Mouse (Mus musculus): ENCODE data around the gene Pck2. TPM values are rescaled to one million over a fixed set of nuclear protein-coding genes. Genes with fewer than 3 reads are reported as not detected.
A peak's percentile ranks its signal among the peaks of the same experiment; 100 is the strongest.

Gene Pck2
- total and polyA plus RNA-seq, 3 experiments, result 9.0 to 13.3 (median 9.4) TPM

DNA sequence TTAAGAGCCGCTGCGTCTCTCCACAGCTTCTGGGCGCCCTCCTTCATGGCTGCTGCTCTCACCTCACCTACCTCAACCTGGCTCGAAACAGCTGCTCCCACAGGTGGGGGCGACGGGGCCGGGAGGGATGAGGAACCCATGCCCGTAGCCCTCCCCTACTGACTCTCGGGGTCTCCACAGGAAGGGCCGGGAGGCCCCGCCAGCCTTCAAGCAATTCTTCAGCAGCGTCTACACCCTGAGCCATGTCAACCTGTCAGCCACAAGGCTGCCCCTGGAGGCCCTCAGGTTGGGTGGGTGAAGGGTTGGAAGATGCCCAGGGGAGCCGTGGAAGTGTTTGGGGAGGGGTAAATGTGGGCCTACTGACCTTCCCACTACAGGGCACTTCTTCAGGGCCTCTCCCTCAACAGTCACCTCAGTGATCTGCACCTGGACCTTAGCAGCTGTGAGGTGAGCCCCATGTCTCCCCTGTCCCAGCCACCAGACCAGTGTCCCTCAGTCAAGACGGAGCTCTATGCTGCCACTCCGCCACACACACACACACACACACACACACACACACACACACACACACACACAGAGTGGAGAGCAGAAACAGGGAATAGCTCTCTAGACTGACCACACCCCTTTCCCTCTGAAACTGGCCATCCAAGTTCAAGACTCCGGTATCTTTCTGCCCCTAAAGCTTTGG, 43.2 kb upstream of the Pck2 start:
- Histone ChIP-seq H3K4me3 (no peak overlapping the region), H3K79me2 (replicated peaks; ENCODE audit: control insufficient read depth, insufficient read depth, low read length) (no peaks in the 10 kb centered on the region), H3K27ac (no peak overlapping the region), H3K27me3 (ENCODE audit: control insufficient read depth, insufficient read depth, low read length) (no peaks in the 10 kb centered on the region), H3K9ac (ENCODE audit: low read depth, low read length) (no peak overlapping the region), H3K36me3 (ENCODE audit: control insufficient read depth, insufficient read depth, low read length) (no peaks in the 10 kb centered on the region), H3K4me1 (ENCODE audit: control insufficient read depth, insufficient read depth, low read length) (no peaks in the 10 kb centered on the region; the same call in 1 of the 2 replicates)
- TF ChIP-seq POLR2A (IDR thresholded peaks at IDR 0.05; ENCODE audit: insufficient read depth, low read depth, low read length) (no peak), EP300 (IDR thresholded peaks at IDR 0.05; ENCODE audit: insufficient read depth, low read depth, low read length) (no peak), CTCF (IDR thresholded peaks at IDR 0.05) (no peak)
- 65% methylated on average over 16 of the region's 16 CpGs for WGBS
- no peak for DNase-seq
- intact Hi-C loops (cut with DNase I), result loop anchor here (1.0 to 5.0 kb wide), 3 partner anchors 40 to 105 kb away; partner anchors contain the start of gene Irf9

GRCm38 (mm10) chr14:55497449-55497821, 42.6 kb upstream of the Pck2 start:
- WGBS, result 35% methylated on average over 6 of the region's 6 CpGs
- TF ChIP-seq POLR2A (IDR thresholded peaks at IDR 0.05; ENCODE audit: insufficient read depth, low read depth, low read length) (no peak), EP300 (IDR thresholded peaks at IDR 0.05; ENCODE audit: insufficient read depth, low read depth, low read length) (0 out of 2 replicates have a peak, but pooled peaks have one; percentile 72), CTCF (IDR thresholded peaks at IDR 0.05) (peak; percentile 86)
- Histone ChIP-seq H3K36me3 (ENCODE audit: control insufficient read depth, insufficient read depth, low read length) (no peaks in the 10 kb centered on the region), H3K27me3 (ENCODE audit: control insufficient read depth, insufficient read depth, low read length) (no peaks in the 10 kb centered on the region), H3K4me3 (no peak overlapping the region), H3K79me2 (replicated peaks; ENCODE audit: control insufficient read depth, insufficient read depth, low read length) (no peaks in the 10 kb centered on the region), H3K9ac (ENCODE audit: low read depth, low read length) (0 out of 2 replicates have a peak overlapping the region, but pooled peaks have one; percentile 14), H3K27ac (no peak overlapping the region), H3K4me1 (ENCODE audit: control insufficient read depth, insufficient read depth, low read length) (no peaks in the 10 kb centered on the region; the same call in 1 of the 2 replicates)
- intact Hi-C loops (cut with DNase I), result loop anchor here (1.0 to 5.0 kb wide), 3 partner anchors 39 to 105 kb away; partner anchors contain the start of gene Irf9
- DNase-seq, result peak; percentile 82 to 93

DNA sequence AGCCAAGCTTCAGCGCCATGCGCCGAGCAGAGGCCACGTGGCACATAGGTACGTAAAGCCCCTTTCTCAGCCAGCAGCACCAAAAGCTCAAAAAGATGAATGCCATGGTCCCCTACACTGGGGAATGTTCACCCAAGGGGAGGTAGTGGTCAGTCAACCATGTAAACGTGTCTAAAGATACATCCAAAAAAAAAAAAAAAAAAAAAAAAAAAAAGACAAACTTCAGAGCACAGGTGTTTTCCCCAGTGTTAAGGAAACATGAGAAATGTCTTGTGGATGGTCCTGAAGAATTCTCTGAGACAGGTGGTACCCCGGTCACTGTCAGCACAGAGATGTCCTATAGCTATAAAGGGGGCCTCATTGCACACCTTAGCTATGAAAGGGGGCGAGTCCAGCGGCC, 34.5 kb upstream of the Pck2 start:
- no peaks in the 10 kb centered on the region for H3K4me1 ChIP-seq (ENCODE audit: control insufficient read depth, insufficient read depth, low read length)
- H3K27ac ChIP-seq, result no peak overlapping the region
- TF ChIP-seq POLR2A (IDR thresholded peaks at IDR 0.05; ENCODE audit: insufficient read depth, low read depth, low read length) (no peak), EP300 (IDR thresholded peaks at IDR 0.05; ENCODE audit: insufficient read depth, low read depth, low read length) (no peak), CTCF (IDR thresholded peaks at IDR 0.05) (no peak)
- H3K36me3 ChIP-seq (ENCODE audit: control insufficient read depth, insufficient read depth, low read length), result no peaks in the 10 kb centered on the region
- 88% methylated on average over 9 of the region's 9 CpGs for WGBS
- H3K79me2 ChIP-seq (replicated peaks; ENCODE audit: control insufficient read depth, insufficient read depth, low read length), result no peaks in the 10 kb centered on the region
- H3K4me3 ChIP-seq, result no peak overlapping the region
- DNase-seq, result no peak
- intact Hi-C loops (cut with DNase I), result no loop called here
- H3K27me3 ChIP-seq (ENCODE audit: control insufficient read depth, insufficient read depth, low read length), result no peaks in the 10 kb centered on the region
- H3K9ac ChIP-seq (ENCODE audit: low read depth, low read length), result no peak overlapping the region

DNA sequence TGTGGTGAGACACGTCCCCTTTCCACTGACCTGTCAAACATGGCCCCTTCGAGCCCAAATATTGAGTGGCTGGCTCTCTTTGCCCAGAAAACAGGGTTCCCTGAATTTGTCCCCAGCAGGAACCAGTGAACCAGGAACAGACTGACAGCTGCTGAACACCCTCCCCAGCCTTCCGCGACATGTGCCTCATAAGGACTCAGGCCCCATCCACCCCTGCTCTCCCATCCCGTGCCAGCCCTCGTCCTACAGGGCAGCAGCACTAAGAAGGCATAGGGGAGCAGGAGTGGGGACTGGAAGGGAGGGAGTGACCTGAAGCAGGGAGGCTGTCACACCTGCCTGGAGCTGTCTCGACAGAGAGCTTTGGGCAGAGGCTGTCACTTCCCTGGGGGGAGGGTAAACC, 32.3 kb upstream of the Pck2 start:
- no peak for DNase-seq
- no peaks in the 10 kb centered on the region for H3K36me3 ChIP-seq (ENCODE audit: control insufficient read depth, insufficient read depth, low read length)
- no peak overlapping the region for H3K4me3 ChIP-seq
- H3K9ac ChIP-seq (ENCODE audit: low read depth, low read length), result no peak overlapping the region
- intact Hi-C loops (cut with DNase I), result no loop called here
- H3K79me2 ChIP-seq (replicated peaks; ENCODE audit: control insufficient read depth, insufficient read depth, low read length), result no peaks in the 10 kb centered on the region
- H3K4me1 ChIP-seq (ENCODE audit: control insufficient read depth, insufficient read depth, low read length), result no peaks in the 10 kb centered on the region
- TF ChIP-seq POLR2A (IDR thresholded peaks at IDR 0.05; ENCODE audit: insufficient read depth, low read depth, low read length) (no peak), EP300 (IDR thresholded peaks at IDR 0.05; ENCODE audit: insufficient read depth, low read depth, low read length) (no peak), CTCF (IDR thresholded peaks at IDR 0.05) (no peak)
- H3K27ac ChIP-seq, result no peak overlapping the region
- 57% methylated on average over 7 of the region's 7 CpGs for WGBS
- no peaks in the 10 kb centered on the region; the same call in 1 of the 2 replicates for H3K27me3 ChIP-seq (ENCODE audit: control insufficient read depth, insufficient read depth, low read length)

DNA sequence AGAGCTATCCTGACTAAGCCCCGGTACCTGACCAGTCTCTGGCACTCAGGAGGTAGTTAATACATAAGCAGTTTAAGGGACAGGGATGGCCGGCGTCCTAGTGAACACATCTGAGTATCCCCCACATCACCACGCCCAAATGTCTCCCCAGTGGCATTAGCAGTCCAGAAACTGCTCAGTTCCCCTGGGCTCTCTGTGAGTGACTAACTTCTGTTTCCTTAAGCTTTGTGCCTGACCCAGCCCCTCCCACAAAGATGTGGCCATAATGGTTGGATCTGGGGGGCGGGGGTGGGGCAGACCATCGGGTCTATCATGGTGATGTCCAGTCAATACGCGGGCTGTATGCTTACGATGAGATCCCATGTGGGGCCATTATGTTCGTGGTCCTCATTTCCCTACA, 30.5 kb upstream of the Pck2 start:
- H3K9ac ChIP-seq (ENCODE audit: low read depth, low read length), result no peak overlapping the region
- no peaks in the 10 kb centered on the region for H3K36me3 ChIP-seq (ENCODE audit: control insufficient read depth, insufficient read depth, low read length)
- no peak overlapping the region for H3K27ac ChIP-seq
- H3K4me3 ChIP-seq, result no peak overlapping the region
- no peak for DNase-seq
- H3K27me3 ChIP-seq (ENCODE audit: control insufficient read depth, insufficient read depth, low read length), result no peaks in the 10 kb centered on the region; the same call in 1 of the 2 replicates
- H3K4me1 ChIP-seq (ENCODE audit: control insufficient read depth, insufficient read depth, low read length), result no peaks in the 10 kb centered on the region
- no peaks in the 10 kb centered on the region for H3K79me2 ChIP-seq (replicated peaks; ENCODE audit: control insufficient read depth, insufficient read depth, low read length)
- intact Hi-C loops (cut with DNase I), result no loop called here
- TF ChIP-seq CTCF (IDR thresholded peaks at IDR 0.05), result no peak
- TF ChIP-seq EP300 (IDR thresholded peaks at IDR 0.05; ENCODE audit: insufficient read depth, low read depth, low read length), result no peak
- no peak for TF ChIP-seq POLR2A (IDR thresholded peaks at IDR 0.05; ENCODE audit: insufficient read depth, low read depth, low read length)
- WGBS, result 69% methylated on average over 10 of the region's 10 CpGs

- Histone ChIP-seq H3K4me3 (no peak within 1 kb of the TSS), H3K27me3 (ENCODE audit: control insufficient read depth, insufficient read depth, low read length) (no peaks in the 10 kb centered on the region; the same call in 1 of the 2 replicates), H3K79me2 (replicated peaks; ENCODE audit: control insufficient read depth, insufficient read depth, low read length) (no peaks in the 10 kb centered on the region), H3K36me3 (ENCODE audit: control insufficient read depth, insufficient read depth, low read length) (no peaks in the 10 kb centered on the region), H3K9ac (ENCODE audit: low read depth, low read length) (no peak within 1 kb of the TSS), H3K4me1 (ENCODE audit: control insufficient read depth, insufficient read depth, low read length) (no peaks in the 10 kb centered on the region), H3K27ac (no peak within 1 kb of the TSS)
- TF ChIP-seq EP300 (IDR thresholded peaks at IDR 0.05; ENCODE audit: insufficient read depth, low read depth, low read length), result no peak
- TF ChIP-seq CTCF (IDR thresholded peaks at IDR 0.05), result no peak
- TF ChIP-seq POLR2A (IDR thresholded peaks at IDR 0.05; ENCODE audit: insufficient read depth, low read depth, low read length), result no peak
- no peak for DNase-seq
- intact Hi-C loops (cut with DNase I), result no loop called here
- 41% methylated on average over 18 of the region's 22 CpGs for WGBS
These were observed 29.8 kb upstream of the Pck2 start, which contains the start of gene Cpne6 for GRCm38 (mm10) chr14:55510125-55510731. Gene Cpne6, plus strand, starts transcription at chr14:55510445.
